Mouse (Mus musculus) limb, embryonic 12.5 days (tissue): ENCODE measurements around the gene 4921504E06Rik. TPM values are rescaled to one million over a fixed set of nuclear protein-coding genes. Genes with fewer than 3 reads are reported as not detected.

ENCODE experiments used
- ATAC-seq: fragments of 200-750 bp; cut with Nextera tagmentation; 2 replicates; pipeline ENCODE4 v1.8.0; 2017; ENCODE audit warnings: low read depth, moderate TSS enrichment; ENCODE audit not compliant: insufficient number of reproducible peaks, insufficient read depth, low FRiP score, low TSS enrichment
- H3K27ac ChIP-seq: fragments of 300-500 bp; sonication (generic); 2 replicates; pipeline ENCODE4 v1.5.1; 2016; ENCODE audit warnings: mild to moderate bottlenecking, moderate library complexity
- H3K27me3 ChIP-seq: fragments of 300-500 bp; sonication (generic); 2 replicates; pipeline ENCODE4 v1.6.1; 2016; ENCODE audit warnings: mild to moderate bottlenecking, moderate library complexity
- H3K36me3 ChIP-seq: fragments of 300-500 bp; sonication (generic); 2 replicates; pipeline ENCODE4 v1.6.1; 2016; ENCODE audit warnings: mild to moderate bottlenecking, moderate library complexity
- H3K4me1 ChIP-seq: fragments of 300-500 bp; sonication (generic); replicated peaks from 2 replicates; pipeline ENCODE4 v1.6.1; 2016
- H3K4me2 ChIP-seq: fragments of 300-500 bp; sonication (generic); 2 replicates; pipeline ENCODE4 v1.6.1; 2016; ENCODE audit warnings: mild to moderate bottlenecking, moderate library complexity
- H3K4me3 ChIP-seq: fragments of 300-500 bp; sonication (generic); replicated peaks from 2 replicates; pipeline ENCODE4 v1.5.1; 2016; ENCODE audit warnings: mild to moderate bottlenecking
- H3K9ac ChIP-seq: fragments of 300-500 bp; sonication (generic); replicated peaks from 2 replicates; pipeline ENCODE4 v1.6.1; 2016; ENCODE audit warnings: mild to moderate bottlenecking, moderate library complexity
- H3K9me3 ChIP-seq: fragments of 300-500 bp; sonication (generic); 2 replicates; pipeline ENCODE4 v1.6.1; 2016; ENCODE audit warnings: mild to moderate bottlenecking, moderate library complexity
- WGBS: fragments of 180-500 bp; shearing (Covaris S2); methylation state at CpG from one replicate; pipeline ENCODE4 v1.1.7; 2016; 5-methylcytosine and 5-hydroxymethylcytosine counted together
- polyA plus RNA-seq: library from polyadenylated mRNA; unstranded; fragments of >200 nt; fragmentation: Nextera tagmentation; extraction: Ambion mirVana; gene quantifications from 2 replicates; pipeline ENCODE4 v1.2.1, GENCODE M21; 2016

4921504E06Rik gene
- polyA plus RNA-seq, 1 experiment from 2014 or later = not detected

- Histone ChIP-seq H3K4me2 (peak within 1 kb of the TSS; percentile 54), H3K27me3 (peaks cover 97% of the 10 kb centered on the region), H3K4me3 (peak within 1 kb of the TSS; percentile 33), H3K4me1 (peaks cover 30% of the 10 kb centered on the region), H3K9ac (0 out of 2 replicates have a peak within 1 kb of the TSS, but pooled peaks have one; percentile 18), H3K36me3 (no peaks in the 10 kb centered on the region), H3K9me3 (no peaks in the 10 kb centered on the region), H3K27ac (no peak within 1 kb of the TSS)
- ATAC-seq = peak; percentile 26; the same call in 1 of the 2 replicates
- WGBS = 2% methylated on average over 52 of the region's 53 CpGs
Measured at GRCm38 (mm10) chr2:19444931-19445831, 108.5 kb downstream of the 4921504E06Rik start, which contains the start of gene Ptf1a. TSS of gene Ptf1a (plus strand) at chr2:19445663.

GRCm38 (mm10) chr2:19444346-19444745 lies 109.4 kb downstream of the 4921504E06Rik start:
- Histone ChIP-seq H3K27ac (no peak overlapping the region), H3K4me3 (no peak overlapping the region), H3K9me3 (no peaks in the 10 kb centered on the region), H3K9ac (no peak overlapping the region), H3K27me3 (peaks cover 92% of the 10 kb centered on the region), H3K4me2 (no peak overlapping the region), H3K36me3 (no peaks in the 10 kb centered on the region), H3K4me1 (peaks cover 30% of the 10 kb centered on the region)
- ATAC-seq = no peak
- WGBS = 3% methylated on average over 9 of the region's 9 CpGs

GRCm38 (mm10) chr2:19431614-19432323 lies 121.9 kb downstream of the 4921504E06Rik start:
- Histone ChIP-seq H3K36me3 (no peaks in the 10 kb centered on the region), H3K9ac (no peak overlapping the region), H3K27me3 (peaks cover 89% of the 10 kb centered on the region), H3K4me1 (peaks cover 13% of the 10 kb centered on the region; the same call in 1 of the 2 replicates), H3K4me3 (peak overlapping the region; percentile 16; the same call in 1 of the 2 replicates), H3K9me3 (no peaks in the 10 kb centered on the region; the same call in 1 of the 2 replicates), H3K27ac (no peak overlapping the region), H3K4me2 (peak overlapping the region; percentile 19; the same call in 1 of the 2 replicates)
- ATAC-seq = peak; percentile 52
- 3% methylated on average over 41 of the region's 41 CpGs for WGBS

GRCm38 (mm10) chr2:19431186-19431585 lies 122.5 kb downstream of the 4921504E06Rik start:
- H3K36me3 ChIP-seq = no peaks in the 10 kb centered on the region
- ATAC-seq = no peak
- peaks cover 13% of the 10 kb centered on the region; the same call in 1 of the 2 replicates for H3K4me1 ChIP-seq
- H3K27ac ChIP-seq = no peak overlapping the region
- no peak overlapping the region for H3K9ac ChIP-seq
- H3K4me2 ChIP-seq = peak overlapping the region; percentile 35
- WGBS = 2% methylated on average over 18 of the region's 18 CpGs
- H3K27me3 ChIP-seq = peaks cover 90% of the 10 kb centered on the region
- no peaks in the 10 kb centered on the region; the same call in 1 of the 2 replicates for H3K9me3 ChIP-seq
- H3K4me3 ChIP-seq = peak overlapping the region; percentile 12; the same call in 1 of the 2 replicates

DNA sequence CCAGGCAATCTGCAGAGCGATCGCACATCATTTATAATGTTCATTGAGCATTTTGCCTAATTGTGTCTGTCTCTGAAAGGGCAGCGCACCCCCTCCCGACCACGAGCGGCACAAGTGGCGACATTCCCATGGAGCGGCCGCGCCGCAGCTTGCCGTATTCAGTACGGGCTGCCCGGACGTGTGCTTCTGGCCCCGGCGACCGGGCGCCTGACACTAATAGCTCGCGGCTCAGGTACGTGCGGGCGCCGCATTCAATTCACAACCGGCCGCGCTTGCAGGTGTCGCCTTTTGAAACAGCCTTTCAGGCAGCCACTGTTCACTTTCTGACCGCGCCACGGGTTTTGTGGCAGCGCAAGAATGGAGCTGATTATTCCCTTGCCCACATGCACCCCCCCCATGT lies 123.0 kb downstream of the 4921504E06Rik start:
- H3K27ac ChIP-seq = no peak overlapping the region
- under 1% methylated on average over 33 of the region's 33 CpGs for WGBS
- peak overlapping the region; percentile 35 for H3K4me2 ChIP-seq
- peaks cover 13% of the 10 kb centered on the region; the same call in 1 of the 2 replicates for H3K4me1 ChIP-seq
- H3K9me3 ChIP-seq = no peaks in the 10 kb centered on the region; the same call in 1 of the 2 replicates
- ATAC-seq = no peak
- peak overlapping the region; percentile 12; the same call in 1 of the 2 replicates for H3K4me3 ChIP-seq
- H3K36me3 ChIP-seq = no peaks in the 10 kb centered on the region
- H3K9ac ChIP-seq = no peak overlapping the region
- H3K27me3 ChIP-seq = peaks cover 86% of the 10 kb centered on the region

DNA sequence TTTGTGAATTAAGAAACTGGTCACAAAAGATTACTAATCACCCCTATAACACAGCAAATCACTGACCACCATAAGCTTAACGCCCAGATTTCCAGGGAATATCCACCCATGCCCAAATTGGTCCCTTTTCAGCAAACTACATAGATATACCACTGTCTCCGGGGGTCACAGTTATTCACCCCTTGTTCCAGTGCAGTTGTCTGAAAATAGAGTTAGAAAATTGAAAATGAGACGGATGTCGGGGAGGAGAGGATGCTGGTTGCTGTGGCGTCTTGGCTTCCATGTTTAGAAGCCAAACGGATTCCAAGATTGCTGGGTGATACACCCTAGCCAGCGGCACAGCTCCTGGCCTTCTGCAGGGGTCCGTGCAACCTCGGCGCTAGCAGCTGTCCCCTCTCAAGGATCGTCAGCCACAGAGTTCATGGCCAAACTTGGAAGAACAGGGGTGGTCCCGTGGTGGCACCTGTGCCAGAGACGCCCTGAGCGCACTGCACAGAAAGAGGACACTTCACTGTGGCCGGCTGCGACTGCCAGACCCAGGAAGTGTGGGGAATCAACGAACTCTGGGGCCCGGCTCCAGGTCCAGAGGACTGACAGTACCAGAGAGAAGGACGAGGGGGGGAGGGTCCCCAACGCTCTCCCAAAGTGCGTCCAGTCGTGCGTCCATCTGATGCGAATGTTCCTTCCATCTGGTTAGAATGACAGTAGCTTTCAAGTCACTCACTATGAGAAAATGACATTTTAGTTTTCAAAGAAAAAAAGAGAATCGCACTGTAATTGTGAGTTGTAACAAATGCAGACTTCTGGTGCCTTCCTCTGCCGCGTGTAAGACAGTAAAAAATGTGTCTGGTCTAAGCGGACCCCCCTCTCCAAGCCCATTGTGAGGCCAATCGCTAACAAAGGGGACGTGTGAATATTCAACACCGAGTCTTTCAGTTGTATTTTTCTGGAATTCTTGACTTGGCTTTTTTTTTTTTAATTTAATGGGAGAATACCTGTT lies 123.7 kb downstream of the 4921504E06Rik start:
- Histone ChIP-seq H3K4me3 (no peak overlapping the region), H3K27me3 (peaks cover 86% of the 10 kb centered on the region), H3K27ac (no peak overlapping the region), H3K36me3 (no peaks in the 10 kb centered on the region), H3K9ac (no peak overlapping the region), H3K9me3 (no peaks in the 10 kb centered on the region; the same call in 1 of the 2 replicates), H3K4me1 (peaks cover 13% of the 10 kb centered on the region; the same call in 1 of the 2 replicates), H3K4me2 (no peak overlapping the region)
- ATAC-seq = no peak
- WGBS = 4% methylated on average over 31 of the region's 31 CpGs

- H3K36me3 ChIP-seq = no peaks in the 10 kb centered on the region
- WGBS = 7% methylated on average over 10 of the region's 10 CpGs
- H3K9ac ChIP-seq = no peak overlapping the region
- H3K4me1 ChIP-seq = peaks cover 13% of the 10 kb centered on the region; the same call in 1 of the 2 replicates
- peaks cover 84% of the 10 kb centered on the region for H3K27me3 ChIP-seq
- H3K9me3 ChIP-seq = no peaks in the 10 kb centered on the region; the same call in 1 of the 2 replicates
- no peak for ATAC-seq
- H3K4me3 ChIP-seq = no peak overlapping the region
- H3K27ac ChIP-seq = no peak overlapping the region
- H3K4me2 ChIP-seq = no peak overlapping the region
Measured at GRCm38 (mm10) chr2:19429031-19429430, 124.7 kb downstream of the 4921504E06Rik start.

- Histone ChIP-seq H3K9me3 (no peaks in the 10 kb centered on the region), H3K36me3 (no peaks in the 10 kb centered on the region), H3K4me3 (no peak overlapping the region), H3K4me2 (no peak overlapping the region), H3K27ac (no peak overlapping the region), H3K9ac (no peak overlapping the region), H3K27me3 (peaks cover 67% of the 10 kb centered on the region), H3K4me1 (no peaks in the 10 kb centered on the region)
- no peak for ATAC-seq
- WGBS = 80% methylated on average over 6 of the region's 6 CpGs
Measured at GRCm38 (mm10) chr2:19423086-19423485, 130.6 kb downstream of the 4921504E06Rik start.

DNA sequence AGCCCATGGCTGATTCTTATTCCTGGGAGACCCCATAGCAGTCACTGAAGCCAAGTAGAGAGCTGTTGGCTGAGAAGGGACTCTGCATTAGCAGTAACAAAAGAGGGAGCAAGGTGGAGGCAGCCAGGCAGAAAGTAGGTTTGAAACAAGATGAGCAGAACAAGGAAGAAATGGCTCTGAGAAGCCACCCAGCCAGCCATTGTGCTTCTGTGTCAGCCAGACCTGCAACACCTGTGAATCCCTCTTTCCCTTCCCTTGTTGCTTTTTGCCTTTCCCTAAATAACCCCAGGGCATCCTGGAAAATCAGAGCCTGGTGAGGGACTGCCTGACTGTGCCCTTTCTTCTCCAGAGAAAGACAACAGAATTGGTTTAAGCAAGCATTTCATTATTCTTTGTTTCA lies 131.5 kb downstream of the 4921504E06Rik start:
- ATAC-seq = no peak
- H3K4me3 ChIP-seq = no peak overlapping the region
- H3K27me3 ChIP-seq = peaks cover 63% of the 10 kb centered on the region

DNA sequence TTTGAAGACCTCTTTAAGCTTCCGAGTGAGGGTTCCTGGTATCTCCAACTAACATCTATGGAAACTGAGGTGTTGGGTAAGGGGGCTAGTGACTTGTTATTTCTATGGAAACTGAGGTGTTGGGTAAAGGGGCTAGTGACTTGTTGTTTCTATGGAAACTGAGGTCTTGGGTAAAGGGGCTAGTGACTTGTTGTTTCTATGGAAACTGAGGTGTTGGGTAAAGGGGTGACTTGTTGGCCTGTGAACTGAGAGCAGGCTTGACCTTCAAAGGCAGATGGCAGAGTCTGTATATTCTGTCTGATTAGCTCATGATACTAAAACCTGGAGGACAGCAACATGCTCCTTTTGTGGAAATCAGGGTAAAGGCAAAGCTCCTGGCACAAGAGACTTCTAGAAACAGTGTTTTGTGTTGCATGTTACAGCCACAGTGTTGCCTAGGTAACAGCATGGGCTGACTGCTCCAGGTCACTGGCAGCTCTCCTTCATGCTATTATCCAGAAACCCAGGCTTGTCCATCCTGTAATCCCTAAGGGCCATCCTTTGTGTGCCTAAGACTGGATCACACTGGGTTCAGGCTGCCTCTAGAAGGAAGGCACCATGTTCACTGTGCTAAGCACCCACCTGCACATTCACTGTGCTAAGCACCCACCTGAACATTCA lies 133.9 kb downstream of the 4921504E06Rik start:
- WGBS = 70% methylated on average over 1 of the region's 1 CpGs
- Histone ChIP-seq H3K27ac (no peak overlapping the region), H3K9ac (no peak overlapping the region), H3K4me3 (no peak overlapping the region), H3K4me1 (no peaks in the 10 kb centered on the region), H3K27me3 (peaks cover 59% of the 10 kb centered on the region), H3K4me2 (no peak overlapping the region), H3K9me3 (no peaks in the 10 kb centered on the region), H3K36me3 (no peaks in the 10 kb centered on the region)
- no peak for ATAC-seq

More for the DNA sequence above, 131.5 kb downstream of the 4921504E06Rik start:
- H3K9me3 ChIP-seq = no peaks in the 10 kb centered on the region
- H3K36me3 ChIP-seq = no peaks in the 10 kb centered on the region
- H3K4me2 ChIP-seq = no peak overlapping the region
- H3K4me1 ChIP-seq = no peaks in the 10 kb centered on the region
- H3K9ac ChIP-seq = no peak overlapping the region
- H3K27ac ChIP-seq = no peak overlapping the region
